Mouse (Mus musculus) urinary bladder, postnatal 25 days (tissue): Measurements from ENCODE around the gene Vezt.
A peak's percentile ranks its signal among the peaks of the same experiment; 100 is the strongest.

Experiments used
- DNase-seq: peaks from one replicate; pipeline ENCODE4 v3.0.0; 2022; ENCODE audit warnings: low spot score

Vezt gene

GRCm38 (mm10) chr10:94035658-94036374 is at the start of gene Vezt, which contains the start of gene Fgd6:
Vezt (minus strand) TSS chr10:94035817.
Fgd6 (plus strand) TSS chr10:94036001.
- peak; percentile 97 for DNase-seq

- DNase-seq, result no peak
Observed at GRCm38 (mm10) chr10:94082040-94082734, 46.6 kb upstream of the Vezt start.

- DNase-seq, result no peak
Observed at GRCm38 (mm10) chr10:94080740-94081139, 45.1 kb upstream of the Vezt start.

GRCm38 (mm10) chr10:94076966-94077825 is 41.6 kb upstream of the Vezt start:
- no peak for DNase-seq

- DNase-seq, result no peak
Observed at GRCm38 (mm10) chr10:94072916-94073465, 37.4 kb upstream of the Vezt start.

GRCm38 (mm10) chr10:94072261-94072915 is 36.8 kb upstream of the Vezt start:
- DNase-seq, result no peak

- DNase-seq, result no peak
Observed at GRCm38 (mm10) chr10:94071641-94072040, 36.0 kb upstream of the Vezt start.

GRCm38 (mm10) chr10:94068701-94069100 is 33.1 kb upstream of the Vezt start:
- DNase-seq, result no peak

GRCm38 (mm10) chr10:94066896-94067295 is 31.3 kb upstream of the Vezt start:
- DNase-seq, result no peak

GRCm38 (mm10) chr10:94062357-94062756 is 26.7 kb upstream of the Vezt start:
- DNase-seq, result no peak

GRCm38 (mm10) chr10:94060190-94060589 is 24.6 kb upstream of the Vezt start:
- DNase-seq, result no peak

GRCm38 (mm10) chr10:94059618-94060055 is 24.0 kb upstream of the Vezt start:
- DNase-seq, result no peak

- no peak for DNase-seq
Observed at GRCm38 (mm10) chr10:94056487-94056886, 20.9 kb upstream of the Vezt start.

GRCm38 (mm10) chr10:94050736-94051135 is 15.1 kb upstream of the Vezt start:
- DNase-seq, result no peak

- no peak for DNase-seq
Observed at GRCm38 (mm10) chr10:94049121-94049520, 13.5 kb upstream of the Vezt start.

GRCm38 (mm10) chr10:94047845-94048559 is 12.4 kb upstream of the Vezt start:
- DNase-seq, result no peak

- no peak for DNase-seq
Observed at GRCm38 (mm10) chr10:94047024-94047423, 11.4 kb upstream of the Vezt start.

- DNase-seq, result no peak
Observed at GRCm38 (mm10) chr10:94045301-94045700, 9.7 kb upstream of the Vezt start.

- DNase-seq, result no peak
Observed at GRCm38 (mm10) chr10:94043908-94044307, 8.3 kb upstream of the Vezt start.

- no peak for DNase-seq
Observed at GRCm38 (mm10) chr10:94038366-94039260, 3.0 kb upstream of the Vezt start.
